Mouse (Mus musculus) lung, adult 2 months (tissue): ENCODE data around the gene Rex1bd.

Experiments used
- CTCF ChIP-seq: fragments of 200-500 bp; IDR thresholded peaks from 2 replicates; pipeline ENCODE4 v1.5.1; 2011; ENCODE audit warnings: mild to moderate bottlenecking, low read length, control low read depth; ENCODE audit not compliant: insufficient read depth
- POLR2A ChIP-seq: fragments of 200-500 bp; IDR thresholded peaks from 2 replicates; pipeline ENCODE4 v1.6.1; 2011; ENCODE audit warnings: low read depth, mild to moderate bottlenecking, control low read depth, low read length, borderline replicate concordance; ENCODE audit errors: extremely low read depth

DNA sequence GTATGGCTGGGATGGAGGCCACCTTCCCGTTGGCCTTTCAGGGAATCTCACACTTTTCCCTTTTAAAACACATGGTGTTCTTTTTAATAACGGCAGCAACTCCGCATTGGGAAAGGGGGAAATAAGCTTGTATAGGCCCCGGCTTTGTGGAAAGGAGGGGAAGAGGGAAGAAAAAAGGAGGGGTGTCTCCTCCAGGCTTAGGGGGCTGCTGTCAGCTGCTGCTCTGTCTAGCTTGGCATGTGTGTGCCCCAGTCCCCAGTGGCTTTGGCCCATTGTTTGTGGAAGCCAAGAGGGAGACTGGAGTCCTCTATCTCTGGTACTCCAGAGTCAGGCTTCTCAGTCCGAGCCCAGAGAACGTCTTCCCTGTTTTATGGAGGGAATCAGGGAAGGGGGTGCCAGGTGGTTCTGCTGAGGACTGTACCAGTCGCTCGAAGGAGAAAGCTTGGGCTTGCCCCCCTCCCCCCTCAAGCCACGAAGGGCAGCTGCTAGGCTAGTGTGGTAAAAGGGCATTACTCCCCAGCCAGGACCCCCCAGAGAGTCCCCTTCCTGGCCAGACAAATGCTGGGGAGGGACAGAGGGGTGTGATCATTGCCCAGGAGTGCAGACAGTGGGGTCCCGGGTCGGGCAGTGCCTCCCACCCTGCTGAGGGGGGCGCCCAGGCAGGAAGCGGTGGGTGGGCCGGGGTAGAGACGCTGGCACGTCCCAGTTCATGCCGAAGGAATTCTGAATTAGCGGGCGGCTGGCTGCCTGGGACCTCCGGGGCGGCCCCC is 11.4 kb downstream of the Rex1bd start:
- TF ChIP-seq CTCF (no peak), POLR2A (no peak)
